Mouse (Mus musculus) ES-Bruce4 (cell line): Measurements from ENCODE around the gene Nomo1. TPM values are rescaled to one million over a fixed set of nuclear protein-coding genes. Genes with fewer than 3 reads are reported as not detected.
A peak's percentile ranks its signal among the peaks of the same experiment; 100 is the strongest.

Experiments used
- H3K27ac ChIP-seq: 2 replicates; pipeline ENCODE4 v1.5.1; 2012; ENCODE audit warnings: low read length, inconsistent platforms; ENCODE audit not compliant: insufficient read depth
- H3K27me3 ChIP-seq: 2 replicates; pipeline ENCODE4 v1.6.1; 2012; ENCODE audit warnings: mild to moderate bottlenecking, low read length, inconsistent platforms; ENCODE audit not compliant: control insufficient read depth, poor library complexity, insufficient read depth, severe bottlenecking
- H3K36me3 ChIP-seq: 2 replicates; pipeline ENCODE4 v1.6.1; 2012; ENCODE audit warnings: inconsistent platforms, mild to moderate bottlenecking, low read length, moderate library complexity; ENCODE audit not compliant: control insufficient read depth, poor library complexity, insufficient read depth, severe bottlenecking
- H3K4me1 ChIP-seq: one replicate; pipeline ENCODE4 v1.8.1; 2011; ENCODE audit warnings: low read length; ENCODE audit not compliant: control insufficient read depth, insufficient read depth
- H3K4me3 ChIP-seq: 2 replicates; pipeline ENCODE4 v1.5.1; 2011; ENCODE audit warnings: low read depth, mild to moderate bottlenecking, low read length
- H3K9ac ChIP-seq: 2 replicates; pipeline ENCODE4 v1.6.1; 2012; ENCODE audit warnings: low read depth, mild to moderate bottlenecking, inconsistent platforms; ENCODE audit not compliant: poor library complexity, severe bottlenecking
- H3K9me3 ChIP-seq: replicated peaks from 2 replicates; pipeline ENCODE4 v1.6.1; 2012; ENCODE audit warnings: mild to moderate bottlenecking, low read length, inconsistent platforms; ENCODE audit not compliant: control insufficient read depth, poor library complexity, insufficient read depth, severe bottlenecking
- CTCF ChIP-seq: IDR thresholded peaks from one replicate; pipeline ENCODE4 v1.8.1; 2011; ENCODE audit warnings: low read depth, low read length
- EP300 ChIP-seq: IDR thresholded peaks from 2 replicates; pipeline ENCODE4 v1.6.1; 2011; ENCODE audit warnings: low read depth, low read length; ENCODE audit not compliant: insufficient read depth
- POLR2A ChIP-seq: IDR thresholded peaks from one replicate; pipeline ENCODE4 v1.8.1; 2011; ENCODE audit warnings: low read length; ENCODE audit not compliant: insufficient read depth
- polyA plus RNA-seq: library from polyadenylated mRNA; stranded (reverse); fragments of >200 nt; gene quantifications from 2 replicates; pipeline ENCODE4 v1.2.4, GENCODE M21; 2011; ENCODE audit warnings: low read depth; ENCODE audit not compliant: missing spikeins, insufficient read depth, insufficient read length

The Nomo1 gene
- polyA plus RNA-seq, 1 experiment: 134 TPM

DNA sequence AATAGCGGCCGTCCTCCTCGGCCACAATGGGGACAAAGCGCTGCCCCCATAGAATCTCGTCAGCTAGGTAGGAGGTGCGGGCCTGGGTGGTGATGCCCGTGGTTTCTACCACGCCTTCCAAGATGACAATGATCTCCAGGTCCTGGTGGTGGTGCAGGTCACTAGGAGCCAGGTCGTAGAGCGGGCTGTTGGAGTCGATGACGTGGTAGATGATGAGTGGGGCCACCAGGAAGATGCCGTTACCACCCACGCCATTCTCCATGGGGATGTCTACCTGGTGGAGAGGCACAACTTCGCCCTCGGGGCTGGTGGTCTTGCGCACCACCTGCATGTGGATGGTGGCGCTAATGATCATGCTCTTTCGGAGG lies 65.4 kb downstream of the Nomo1 start:
- Histone ChIP-seq H3K9me3 (no peaks in the 10 kb centered on the region), H3K27me3 (no peaks in the 10 kb centered on the region), H3K36me3 (no peaks in the 10 kb centered on the region), H3K4me3 (peak overlapping the region; percentile 8; the same call in 1 of the 2 replicates), H3K27ac (no peak overlapping the region), H3K9ac (no peak overlapping the region), H3K4me1 (no peaks in the 10 kb centered on the region)
- TF ChIP-seq POLR2A (no peak), CTCF (no peak), EP300 (no peak)

DNA sequence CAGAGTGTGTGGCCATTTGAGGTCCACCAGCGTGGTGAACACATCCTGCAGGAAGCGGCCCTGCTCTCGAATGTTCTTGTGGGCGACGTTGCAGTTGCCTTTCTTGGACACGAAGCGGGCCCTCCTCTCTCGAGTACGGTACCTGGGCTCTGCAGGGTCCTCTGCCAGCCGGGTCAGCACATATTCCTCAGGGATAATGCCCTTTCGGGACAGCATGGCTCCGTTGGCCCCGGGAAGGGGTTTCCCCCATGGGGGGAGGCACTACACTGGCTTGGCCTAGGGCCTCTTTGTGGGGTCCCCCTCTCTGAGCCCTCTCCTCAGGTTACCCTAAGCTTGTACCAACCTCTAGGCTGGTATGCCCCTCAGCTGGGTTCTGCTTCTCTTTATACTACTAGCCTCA lies 66.2 kb downstream of the Nomo1 start:
- H3K9me3 ChIP-seq: no peaks in the 10 kb centered on the region
- H3K36me3 ChIP-seq: no peaks in the 10 kb centered on the region
- no peak for TF ChIP-seq POLR2A
- peak overlapping the region; percentile 86; the same call in 1 of the 2 replicates for H3K9ac ChIP-seq
- no peak overlapping the region for H3K27ac ChIP-seq
- no peaks in the 10 kb centered on the region for H3K4me1 ChIP-seq
- no peaks in the 10 kb centered on the region for H3K27me3 ChIP-seq
- peak overlapping the region; percentile 8; the same call in 1 of the 2 replicates for H3K4me3 ChIP-seq

DNA sequence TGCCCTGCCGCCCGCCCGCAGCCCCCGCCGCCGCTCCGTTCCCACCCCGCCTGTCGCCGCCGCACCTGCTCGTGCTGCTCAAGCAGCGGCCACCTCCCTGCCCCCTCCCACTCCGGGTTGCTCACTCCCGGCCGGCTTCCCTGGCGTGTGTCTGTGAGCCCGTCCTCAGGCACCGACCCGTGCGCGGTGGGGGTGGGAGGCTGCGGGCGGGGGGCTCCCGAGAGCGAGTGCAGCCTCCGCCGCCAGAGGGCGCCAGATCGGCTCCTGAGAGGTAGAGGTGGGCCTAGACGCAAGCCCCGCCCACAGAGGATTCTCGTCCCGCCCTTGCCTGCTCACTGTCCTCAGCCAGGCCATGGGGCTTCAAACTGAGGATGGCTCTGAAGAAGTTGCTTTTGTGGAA lies 67.1 kb downstream of the Nomo1 start, which contains the start of gene Kcnj11:
Gene Kcnj11 (minus strand): TSS at position 202 of the 400 bp plus-strand sequence.
- no peak within 1 kb of the TSS for H3K27ac ChIP-seq
- no peaks in the 10 kb centered on the region for H3K4me1 ChIP-seq
- TF ChIP-seq POLR2A (no peak), CTCF (peak; percentile 80), EP300 (no peak)
- H3K27me3 ChIP-seq: no peaks in the 10 kb centered on the region
- no peaks in the 10 kb centered on the region for H3K36me3 ChIP-seq
- H3K9me3 ChIP-seq: no peaks in the 10 kb centered on the region
- H3K9ac ChIP-seq: peak within 1 kb of the TSS; percentile 86
- H3K4me3 ChIP-seq: peak within 1 kb of the TSS; percentile 66

DNA sequence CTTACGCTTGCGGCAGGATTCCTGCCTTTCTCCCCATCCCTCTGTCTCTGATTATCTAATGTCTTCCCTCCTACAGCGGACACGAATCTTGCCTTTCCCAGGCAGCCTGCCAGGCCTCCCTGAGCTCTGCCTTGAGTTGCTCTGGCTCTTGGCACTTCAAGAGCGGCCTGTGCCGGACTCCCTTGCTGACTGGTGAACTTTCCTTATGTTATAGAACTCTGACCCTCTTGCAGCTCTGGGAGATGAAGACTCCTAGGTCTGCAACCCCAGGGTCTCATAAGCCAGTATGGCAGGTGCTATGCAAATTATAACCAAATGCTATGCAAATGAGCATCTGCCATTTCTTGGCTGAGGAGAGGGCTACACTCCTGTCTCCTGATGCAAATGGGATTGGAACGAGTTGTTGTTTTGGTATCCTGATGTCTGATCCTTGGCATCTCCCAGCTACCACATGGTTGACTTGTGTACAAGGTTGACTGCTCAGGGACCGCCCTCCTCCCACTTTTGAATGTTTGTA lies 69.6 kb downstream of the Nomo1 start:
- H3K4me1 ChIP-seq: no peaks in the 10 kb centered on the region
- H3K9me3 ChIP-seq: no peaks in the 10 kb centered on the region

DNA sequence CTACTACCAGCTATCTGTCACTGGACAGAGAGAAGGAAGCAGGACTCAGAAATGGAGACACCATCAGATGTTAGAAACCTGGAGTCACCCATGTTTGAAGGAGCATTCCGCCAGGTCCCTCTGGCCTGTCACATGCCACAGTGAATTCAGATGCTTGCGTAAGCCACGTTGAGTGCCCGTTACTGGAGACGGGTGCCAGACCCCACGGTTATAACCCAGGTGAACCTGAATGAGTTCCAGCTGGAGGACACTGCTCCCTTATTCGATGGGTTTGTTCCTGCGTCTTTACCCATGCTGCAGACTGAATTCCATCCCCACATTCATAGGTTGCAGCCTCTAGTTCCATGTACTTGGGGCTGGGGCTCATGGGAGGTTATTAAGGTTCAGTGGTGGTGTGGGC lies 70.3 kb downstream of the Nomo1 start:
- H3K4me1 ChIP-seq: no peaks in the 10 kb centered on the region
- no peak overlapping the region for H3K9ac ChIP-seq
- no peaks in the 10 kb centered on the region for H3K36me3 ChIP-seq
- TF ChIP-seq POLR2A (no peak), EP300 (no peak), CTCF (no peak)
- no peak overlapping the region for H3K4me3 ChIP-seq
- no peaks in the 10 kb centered on the region for H3K27me3 ChIP-seq
- H3K9me3 ChIP-seq: no peaks in the 10 kb centered on the region
- no peak overlapping the region for H3K27ac ChIP-seq

More for the DNA sequence above, 69.6 kb downstream of the Nomo1 start:
- Histone ChIP-seq H3K4me3 (no peak overlapping the region), H3K36me3 (no peaks in the 10 kb centered on the region), H3K27ac (no peak overlapping the region), H3K27me3 (no peaks in the 10 kb centered on the region), H3K9ac (no peak overlapping the region)
- TF ChIP-seq CTCF (no peak), POLR2A (no peak), EP300 (no peak)

DNA sequence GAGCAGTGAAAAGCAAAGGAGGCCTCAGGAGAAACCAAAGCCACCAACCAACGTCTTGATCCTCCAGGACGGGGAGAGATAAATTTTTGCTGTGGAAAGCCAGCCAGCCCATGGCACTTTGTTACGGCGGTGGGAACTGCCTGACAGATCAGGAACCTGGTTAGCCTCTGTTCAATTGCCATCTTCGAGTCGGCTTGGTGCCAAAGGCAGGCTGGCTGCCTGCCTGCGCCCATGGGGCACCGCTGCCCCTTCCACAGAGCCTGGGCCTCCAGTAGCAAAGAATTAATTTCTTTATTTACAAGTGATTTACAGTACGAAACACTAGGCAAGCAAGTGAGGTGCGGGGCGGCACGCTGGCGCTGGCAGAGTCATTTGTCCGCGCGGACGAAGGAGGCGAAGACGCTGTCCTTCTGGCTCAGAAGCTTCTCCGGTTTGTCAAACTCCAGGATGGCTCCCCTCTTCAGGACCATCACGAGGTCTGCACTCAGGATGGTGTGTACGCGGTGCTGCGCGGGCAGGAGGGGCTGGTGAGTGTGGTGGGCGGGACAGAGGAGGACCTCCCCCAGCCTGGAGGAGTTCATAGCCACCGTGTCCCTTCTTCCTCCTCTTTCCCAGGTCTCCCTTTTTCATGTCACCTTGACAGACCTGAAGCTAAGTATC lies 70.9 kb downstream of the Nomo1 start:
- no peak overlapping the region for H3K9ac ChIP-seq
- no peaks in the 10 kb centered on the region for H3K36me3 ChIP-seq
- TF ChIP-seq POLR2A: no peak
- no peak for TF ChIP-seq EP300
- no peak for TF ChIP-seq CTCF
- no peak overlapping the region for H3K4me3 ChIP-seq
- H3K27me3 ChIP-seq: no peaks in the 10 kb centered on the region
- H3K27ac ChIP-seq: no peak overlapping the region
- no peaks in the 10 kb centered on the region for H3K9me3 ChIP-seq
- H3K4me1 ChIP-seq: no peaks in the 10 kb centered on the region
